Mouse (Mus musculus) hindlimb bud, embryonic 11.5 days (tissue): ENCODE measurements around the gene Rbfox3.

Experiments used
- DNase-seq: peaks from one replicate; pipeline ENCODE4 v3.0.0-alpha.2; 2012; ENCODE audit warnings: low read depth, low spot score; ENCODE audit errors: extremely low spot score

The Rbfox3 gene

DNA sequence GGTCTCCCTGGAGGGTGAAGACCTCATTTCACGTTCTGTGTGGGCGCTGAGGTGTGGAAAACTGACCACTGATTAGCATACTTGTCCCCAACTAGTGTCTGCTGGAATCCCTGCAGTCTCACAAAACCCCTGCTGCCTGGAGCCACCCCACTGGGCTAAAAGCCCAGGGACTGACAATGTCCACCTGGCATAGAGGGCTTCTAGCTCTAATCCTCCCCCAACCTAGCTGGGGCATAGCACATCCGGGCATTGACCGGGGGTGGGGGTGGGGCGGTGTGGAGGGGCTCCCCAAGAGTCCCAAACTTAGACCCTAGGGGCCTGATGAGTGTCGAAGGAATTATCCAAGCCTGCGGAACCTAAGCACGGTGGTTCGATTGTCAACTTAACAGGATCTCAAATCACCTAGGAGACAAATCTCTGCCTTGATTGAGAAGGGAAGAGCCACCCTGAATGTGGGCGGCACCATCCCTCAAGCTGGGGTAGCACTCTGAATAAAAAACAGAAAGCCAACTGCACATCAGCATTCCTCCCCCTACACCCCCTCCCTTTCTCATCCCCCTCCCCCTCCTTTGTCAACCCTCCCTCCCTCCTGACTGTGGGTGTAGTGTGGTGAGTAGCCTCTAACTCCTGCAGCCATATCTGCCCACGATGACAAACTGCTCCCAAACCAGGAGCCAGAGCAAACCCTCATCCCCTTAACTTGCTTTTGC is 29.5 kb downstream of the Rbfox3 start:
- no peak for DNase-seq

DNA sequence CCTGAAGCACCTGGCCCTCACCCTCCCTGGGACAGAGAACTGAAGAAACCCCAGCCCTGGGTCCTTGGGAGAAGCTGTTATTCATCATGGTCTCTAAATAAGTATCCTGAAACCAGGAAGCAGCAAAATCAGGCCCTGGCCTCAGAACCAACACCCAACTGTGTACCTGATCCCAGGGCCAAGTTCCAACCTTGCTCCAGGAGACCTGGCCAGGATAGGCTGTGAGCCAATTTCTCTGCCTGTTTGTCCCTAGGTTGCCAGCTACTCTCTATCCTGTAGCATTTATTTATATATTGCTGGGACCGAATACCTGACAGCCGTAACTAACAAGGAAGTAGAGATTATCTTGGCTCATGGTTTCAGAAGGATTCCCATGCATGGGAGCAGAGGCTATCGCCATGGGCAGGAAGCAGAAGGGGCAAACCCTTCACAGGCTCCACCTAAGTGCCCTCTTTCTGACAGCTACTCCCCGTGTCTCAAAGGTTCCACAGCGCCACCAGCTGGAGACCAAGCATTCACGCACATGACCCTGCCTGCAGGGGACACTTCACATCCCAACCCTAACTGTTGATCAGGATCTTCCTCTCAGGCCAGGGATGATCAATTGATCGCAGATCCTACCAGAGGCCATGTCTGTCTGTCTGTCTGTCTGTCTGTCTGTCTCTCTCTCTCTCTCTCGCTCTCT is 31.8 kb downstream of the Rbfox3 start:
- DNase-seq: no peak

DNA sequence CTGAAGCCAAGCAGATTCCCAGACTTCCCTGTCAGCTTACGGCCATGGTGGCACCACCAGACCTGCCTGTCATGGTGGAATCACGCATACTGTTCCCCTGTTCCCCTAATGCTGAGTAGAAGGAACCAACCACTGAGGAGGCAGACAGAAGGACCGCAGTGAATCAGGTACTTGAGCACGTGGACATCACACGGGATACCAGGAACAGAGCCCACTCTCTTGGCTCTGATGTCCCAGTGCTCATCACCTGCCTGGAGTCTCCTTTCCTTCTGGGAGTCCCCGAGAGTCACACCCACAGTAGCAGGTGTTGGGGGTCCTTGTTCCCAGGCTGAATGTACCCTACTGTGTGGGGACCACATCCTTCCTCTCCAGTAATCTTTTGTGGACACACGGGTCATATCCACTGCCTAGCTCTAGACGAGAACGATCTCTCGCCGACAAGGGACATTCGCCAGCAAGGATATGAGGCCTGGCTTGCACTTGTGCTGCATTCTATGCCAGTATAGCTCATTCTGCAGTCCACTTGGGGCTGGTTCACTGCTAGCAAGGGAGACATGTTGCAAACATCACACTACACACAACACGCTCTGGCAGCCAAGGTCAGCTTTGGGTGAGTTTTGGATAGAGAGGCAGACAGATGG is 32.7 kb downstream of the Rbfox3 start:
- no peak for DNase-seq

DNA sequence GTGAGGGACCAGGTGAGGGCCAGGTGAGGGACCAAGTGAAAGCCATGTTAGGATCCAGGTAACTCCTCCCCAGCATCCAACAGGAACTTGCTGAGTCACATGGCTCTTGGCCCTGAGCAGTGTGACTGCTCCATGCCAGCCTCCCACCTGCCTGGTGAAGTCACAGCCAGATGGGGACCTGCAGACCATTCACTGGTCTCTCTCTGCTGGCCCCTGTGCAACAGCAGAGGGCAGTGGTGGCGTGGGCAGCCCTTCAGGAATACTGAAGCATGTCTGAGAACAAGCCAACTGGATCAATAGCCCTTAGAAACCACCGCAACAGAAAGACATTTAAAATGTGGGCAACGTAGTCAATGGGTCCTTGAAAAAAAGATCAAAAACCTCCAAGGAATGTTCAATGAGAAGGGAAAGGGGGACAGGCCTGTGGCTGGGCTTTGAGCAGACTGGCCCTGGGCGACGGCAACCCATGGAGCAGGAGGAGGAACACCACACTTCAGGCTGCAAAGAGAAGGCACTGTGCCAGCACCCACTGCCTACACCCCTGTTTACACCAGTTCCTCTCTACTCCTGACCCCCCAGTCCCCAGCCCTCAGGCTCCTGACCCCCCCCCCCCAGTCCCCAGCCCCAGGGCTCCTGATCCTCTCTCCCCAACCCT is 36.0 kb downstream of the Rbfox3 start:
- DNase-seq: no peak

DNA sequence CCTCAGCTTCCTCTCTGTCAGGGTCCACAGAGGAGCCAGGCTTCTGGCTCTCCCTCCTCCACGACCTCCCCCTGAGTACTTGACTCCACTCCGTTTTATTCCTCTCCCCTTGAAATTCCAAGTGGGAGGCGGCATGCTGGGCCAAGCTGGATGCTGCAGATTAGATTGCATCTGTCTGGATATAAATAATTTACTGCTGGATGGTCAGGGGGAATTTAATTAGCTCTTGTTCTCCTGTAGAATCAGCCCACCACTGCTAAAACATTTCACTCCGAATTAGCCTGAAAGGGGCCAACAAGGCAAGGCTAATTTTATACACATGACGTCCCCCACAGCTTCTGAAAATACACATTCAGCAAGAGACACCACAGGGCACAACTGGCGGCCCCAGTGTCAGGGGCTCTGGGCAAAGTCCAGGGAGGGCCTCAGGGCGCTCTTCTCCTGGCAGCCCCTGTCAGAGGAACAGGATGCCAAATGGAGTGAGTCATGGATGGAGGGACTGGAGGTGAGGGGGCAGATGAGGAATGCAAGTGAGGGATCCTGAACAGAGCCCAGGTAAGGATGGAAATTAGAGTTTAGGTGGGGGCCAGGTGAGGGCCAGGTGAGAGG is 36.8 kb downstream of the Rbfox3 start:
- no peak for DNase-seq

DNA sequence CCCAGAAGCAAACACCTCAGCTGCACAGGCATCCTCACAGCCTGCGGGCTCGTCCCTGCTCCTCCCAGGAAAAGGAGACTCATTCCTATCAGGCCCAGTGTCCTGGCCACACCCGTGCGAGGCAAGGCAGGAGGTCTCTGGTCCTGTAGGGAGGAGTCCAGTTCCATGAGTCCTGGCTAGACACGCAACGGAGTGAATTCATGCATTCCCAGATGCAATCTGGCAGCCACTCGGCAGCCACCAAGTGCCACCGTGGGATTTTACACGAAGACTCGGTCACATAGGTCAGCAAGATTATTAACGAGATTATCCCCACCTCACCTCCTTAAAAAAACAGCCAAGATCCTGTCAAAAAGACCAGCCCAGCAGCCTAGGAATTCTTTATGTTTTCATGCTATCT is 37.4 kb downstream of the Rbfox3 start:
- DNase-seq: no peak

DNA sequence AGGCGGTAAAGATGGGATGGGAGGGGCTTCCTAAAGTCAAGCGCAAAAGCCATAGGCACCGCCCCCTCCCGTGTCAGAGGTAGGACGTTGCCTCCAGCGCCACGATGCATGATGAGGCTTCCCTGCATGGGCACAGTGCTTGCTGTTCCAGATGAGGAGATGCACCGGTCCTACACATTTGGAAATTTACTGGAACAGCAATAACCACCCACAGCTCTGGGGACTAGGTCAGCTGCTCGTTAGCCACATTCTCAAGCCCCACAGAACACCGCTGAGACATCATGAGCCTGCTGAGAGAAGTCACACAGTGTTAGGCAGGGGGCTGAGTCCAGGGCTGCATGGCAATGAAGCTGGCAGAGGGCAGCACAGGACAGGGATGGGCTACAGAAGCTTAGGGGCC is 39.9 kb downstream of the Rbfox3 start:
- no peak for DNase-seq

DNA sequence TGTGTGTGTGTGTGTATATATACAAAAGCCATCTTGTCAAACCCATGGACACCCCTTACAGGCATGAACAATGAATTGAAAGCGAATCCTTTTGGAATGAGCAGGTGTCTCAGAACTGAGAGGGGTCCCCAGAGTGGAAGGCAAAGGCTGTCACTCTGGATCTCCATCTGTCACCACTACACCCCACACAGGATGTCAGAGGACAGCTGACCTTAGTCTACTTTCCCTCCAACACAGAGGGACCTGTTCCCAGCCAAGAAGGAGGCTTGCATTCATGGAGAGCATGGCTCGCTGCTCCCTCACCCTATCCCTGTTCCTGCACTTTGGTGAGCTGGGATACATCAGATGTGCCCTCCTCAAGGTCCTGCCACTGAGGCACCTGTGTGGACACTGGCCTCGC is 48.0 kb downstream of the Rbfox3 start:
- no peak for DNase-seq

DNA sequence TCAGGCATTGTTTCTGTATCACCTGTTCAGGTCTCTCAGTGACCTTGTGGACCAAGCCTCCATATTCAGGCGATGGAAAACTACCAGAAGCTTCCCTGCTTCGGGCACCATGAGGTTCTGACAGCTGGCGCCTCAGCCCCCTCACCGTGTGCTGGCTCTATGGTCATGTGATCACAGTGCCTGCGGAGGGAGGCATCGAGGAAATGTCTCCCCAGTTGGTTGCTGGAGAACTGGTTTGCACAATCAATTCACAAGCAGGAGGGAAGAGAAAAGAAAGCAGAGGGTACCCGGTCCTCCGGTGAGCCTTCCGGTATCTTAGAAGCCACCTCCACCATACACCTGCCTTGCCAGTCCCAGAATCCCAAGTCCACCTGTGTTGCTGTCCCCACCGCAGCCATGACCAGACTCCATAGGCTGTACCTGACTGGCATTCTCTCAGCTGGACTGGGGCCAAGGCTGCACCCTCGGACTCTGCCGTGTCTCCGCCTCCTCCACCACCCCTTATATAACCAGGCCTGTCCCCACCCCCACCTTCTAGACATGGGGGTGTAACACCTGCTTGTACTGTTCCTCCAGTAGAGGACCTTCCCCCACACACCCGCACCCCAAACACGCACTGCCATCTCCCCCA is 49.5 kb downstream of the Rbfox3 start:
- DNase-seq: no peak

DNA sequence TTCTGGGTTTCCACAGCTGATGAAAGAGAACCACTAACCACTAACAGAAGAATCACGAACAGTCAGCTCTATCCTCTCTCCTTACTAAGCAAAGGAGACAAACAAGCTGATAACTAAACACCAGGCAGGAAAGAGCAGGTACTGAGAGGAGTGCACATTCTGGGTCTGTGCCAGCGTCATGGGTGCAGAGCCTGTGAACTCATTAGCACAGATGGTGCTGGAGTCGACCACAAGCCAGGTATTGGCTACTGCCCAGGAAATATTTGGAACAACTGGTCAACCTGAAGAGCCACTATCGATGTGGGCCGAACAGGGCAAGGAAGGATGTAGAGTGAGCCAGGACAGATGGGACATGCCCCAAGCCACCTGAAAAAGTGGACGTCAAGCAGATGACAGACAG is 50.2 kb downstream of the Rbfox3 start:
- DNase-seq: no peak

DNA sequence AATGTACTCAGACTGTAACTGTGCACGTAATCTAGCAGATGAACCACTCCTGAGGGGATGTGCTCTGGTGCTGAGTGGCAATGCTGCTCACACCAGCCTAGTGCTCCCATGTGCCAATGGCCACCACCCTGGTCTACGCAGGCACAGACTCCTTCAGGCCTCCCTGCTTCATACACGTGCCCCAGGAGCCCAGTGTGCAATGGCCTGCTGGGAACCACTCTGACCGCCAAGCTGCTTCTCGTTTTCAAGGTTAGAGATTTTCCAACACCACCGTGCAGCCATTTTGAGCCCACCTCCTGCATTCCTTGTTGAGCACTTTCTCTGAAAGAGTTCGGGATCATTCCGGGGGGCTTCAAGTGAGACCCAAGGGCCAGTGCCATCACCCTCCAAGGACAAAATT is 50.6 kb downstream of the Rbfox3 start:
- DNase-seq: no peak

DNA sequence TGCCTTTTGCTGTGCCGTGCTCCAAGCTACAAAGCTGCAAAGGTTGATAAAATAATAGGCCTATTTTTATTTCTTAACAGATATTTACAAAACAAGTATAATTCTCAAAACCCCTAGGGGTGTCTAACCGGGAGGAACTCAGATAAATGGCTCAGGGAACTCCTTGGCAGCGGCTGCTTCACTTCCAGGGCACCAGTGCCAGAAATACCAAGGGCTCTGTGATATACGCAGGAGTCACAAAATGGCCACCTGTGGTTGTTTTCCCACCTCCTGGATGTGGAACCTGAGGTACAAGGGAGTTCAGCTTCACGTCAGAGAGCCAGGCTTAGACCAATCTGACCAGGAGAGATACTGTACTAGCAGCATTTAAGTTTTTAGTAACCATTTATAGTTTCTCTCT is 51.6 kb downstream of the Rbfox3 start:
- no peak for DNase-seq

DNA sequence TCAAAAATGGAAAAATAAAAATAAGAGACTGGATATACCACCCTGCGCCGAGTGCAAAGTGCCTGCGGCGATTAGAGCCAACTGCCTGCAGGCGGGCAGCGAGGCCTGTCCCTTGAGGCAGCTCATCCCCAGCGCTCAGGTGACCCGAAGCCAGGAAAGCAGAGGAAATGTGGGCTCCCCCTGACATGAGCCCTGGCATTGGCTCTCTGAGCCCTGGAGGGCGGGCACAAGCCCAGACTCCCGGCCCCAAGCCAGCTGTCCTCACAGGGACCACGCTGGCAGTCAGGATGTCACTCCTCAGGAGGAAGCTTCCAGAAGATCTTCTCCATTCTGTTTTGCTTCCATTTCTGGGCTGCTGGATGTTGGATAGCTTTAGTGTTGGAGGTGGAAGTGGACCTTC is 53.1 kb downstream of the Rbfox3 start:
- DNase-seq: no peak

DNA sequence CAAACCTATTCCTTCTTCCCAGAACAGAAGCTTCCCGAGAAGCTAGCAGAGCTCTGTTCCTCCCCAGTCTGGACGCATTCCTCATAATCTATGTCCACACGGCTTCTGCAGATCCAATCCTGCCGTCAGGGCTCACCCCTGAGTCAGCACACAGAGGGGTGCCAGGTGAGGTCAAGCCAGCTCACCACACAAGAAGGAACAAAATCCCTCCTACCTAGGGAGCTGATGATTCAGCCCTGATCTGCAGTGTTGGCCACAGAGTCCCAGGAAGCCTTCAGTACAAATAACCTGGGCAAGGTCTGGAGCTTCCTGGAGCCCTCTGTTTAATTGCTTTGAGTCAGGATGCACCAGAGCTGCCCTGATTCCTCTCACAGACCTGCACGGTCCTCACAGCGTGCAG is 60.0 kb downstream of the Rbfox3 start:
- no peak for DNase-seq

DNA sequence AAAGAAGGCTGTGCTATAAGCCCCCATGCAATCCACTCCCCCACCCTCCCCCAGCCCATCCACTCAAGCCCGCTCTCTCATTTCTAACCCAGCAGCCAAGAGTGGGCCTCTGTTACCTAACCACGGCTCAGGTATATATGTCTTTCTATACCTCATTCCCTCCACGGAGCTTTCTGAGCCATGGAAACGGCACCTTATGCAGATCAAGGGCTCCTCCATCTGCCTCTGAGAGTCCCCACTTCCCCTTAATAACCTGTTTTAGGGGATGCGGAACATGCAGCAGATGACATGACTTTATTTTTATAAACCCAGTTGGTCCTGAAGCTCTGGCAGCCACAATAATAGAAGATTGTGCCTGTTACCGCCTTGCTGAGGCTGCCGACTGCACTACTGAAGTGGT is 63.4 kb downstream of the Rbfox3 start:
- DNase-seq: no peak

DNA sequence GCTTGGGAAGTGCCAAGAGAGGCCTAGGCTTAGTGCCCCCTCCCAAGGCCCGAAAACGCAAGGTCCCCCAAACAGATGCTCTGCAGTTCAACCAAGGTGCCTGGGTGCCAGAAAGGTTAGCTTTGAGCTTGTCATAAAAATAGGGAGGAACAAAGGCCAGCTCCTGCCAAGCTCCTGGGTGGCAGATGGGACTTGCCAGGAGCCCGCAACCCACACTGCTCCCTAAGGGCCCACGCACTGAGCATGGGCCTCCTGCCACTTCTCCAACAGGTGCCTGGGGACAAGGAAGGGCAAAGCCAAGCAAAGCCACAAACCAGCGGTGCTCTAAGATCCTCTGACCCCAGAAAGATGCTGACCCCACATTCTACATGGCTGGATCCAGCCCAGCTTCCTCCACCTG is 70.4 kb downstream of the Rbfox3 start:
- DNase-seq: no peak

DNA sequence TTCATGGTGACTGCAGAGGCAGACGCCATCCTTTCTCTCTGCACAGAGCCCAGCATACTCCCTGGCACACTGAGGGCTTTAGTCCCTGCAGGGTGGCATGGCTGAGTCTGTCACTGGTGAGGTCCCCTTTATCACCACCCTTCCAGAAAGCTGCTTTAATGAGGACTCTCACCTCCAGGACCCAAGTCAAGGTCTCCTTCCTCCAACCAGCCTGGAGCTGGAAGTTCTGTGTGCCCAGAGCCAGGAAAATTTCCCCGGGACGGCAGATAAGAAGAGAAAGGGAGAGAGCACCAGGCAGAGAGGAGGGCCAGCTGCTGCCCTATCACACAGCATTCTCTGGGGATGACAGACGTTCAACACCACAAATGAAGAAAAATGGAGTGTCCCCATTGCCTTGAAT is 73.2 kb downstream of the Rbfox3 start:
- DNase-seq: no peak

DNA sequence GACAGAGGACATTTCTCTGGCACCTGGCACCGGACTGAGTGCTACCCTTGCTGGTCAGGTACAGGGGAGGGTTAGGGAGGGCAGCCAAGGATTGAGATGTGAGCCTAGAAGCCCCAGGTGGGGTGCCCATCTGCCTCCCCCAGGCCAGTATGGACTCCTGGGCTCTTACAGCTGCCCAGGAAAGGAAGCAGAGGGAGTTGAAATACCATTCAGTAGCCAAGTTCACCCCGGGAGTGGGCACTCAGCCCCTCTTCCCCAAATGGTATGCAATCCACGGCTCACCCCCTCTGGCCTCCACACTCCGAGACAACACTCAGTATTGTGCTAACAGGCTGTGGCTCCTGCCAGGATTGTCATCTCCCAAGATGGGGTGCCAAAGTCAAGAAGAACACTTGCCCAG is 74.5 kb downstream of the Rbfox3 start:
- DNase-seq: no peak

DNA sequence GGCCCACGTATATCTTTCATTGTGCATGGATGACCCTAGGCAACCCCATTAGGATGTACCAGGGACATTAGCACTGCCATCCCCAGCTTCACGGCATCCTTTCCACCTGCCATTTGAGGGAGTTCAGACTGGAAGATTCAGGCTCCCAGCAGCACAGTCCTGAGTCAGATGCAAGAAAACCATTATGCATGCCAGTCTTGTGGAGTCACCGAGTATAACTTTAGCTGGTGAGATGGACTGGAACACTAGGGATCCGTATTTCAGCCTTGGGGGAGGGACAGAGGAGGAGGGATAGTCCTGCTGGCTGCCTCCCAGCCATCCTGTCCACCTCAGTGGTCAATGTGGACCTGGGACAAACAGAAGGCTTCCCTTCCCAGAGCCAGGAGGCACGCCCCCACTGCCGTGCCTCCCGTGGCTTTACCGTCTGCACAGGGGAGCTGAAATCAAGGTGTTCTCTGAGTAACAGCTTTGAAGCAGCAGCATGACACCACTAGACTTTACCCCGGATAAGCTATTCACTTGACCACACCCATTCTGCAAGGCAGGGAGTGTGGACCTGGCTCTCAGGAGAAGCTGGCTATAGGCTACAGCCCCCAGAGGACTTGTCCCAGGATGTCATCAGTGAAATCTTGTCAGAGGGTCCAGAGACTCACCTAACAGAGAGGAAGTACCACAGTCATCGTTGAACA is 78.5 kb downstream of the Rbfox3 start:
- no peak for DNase-seq

DNA sequence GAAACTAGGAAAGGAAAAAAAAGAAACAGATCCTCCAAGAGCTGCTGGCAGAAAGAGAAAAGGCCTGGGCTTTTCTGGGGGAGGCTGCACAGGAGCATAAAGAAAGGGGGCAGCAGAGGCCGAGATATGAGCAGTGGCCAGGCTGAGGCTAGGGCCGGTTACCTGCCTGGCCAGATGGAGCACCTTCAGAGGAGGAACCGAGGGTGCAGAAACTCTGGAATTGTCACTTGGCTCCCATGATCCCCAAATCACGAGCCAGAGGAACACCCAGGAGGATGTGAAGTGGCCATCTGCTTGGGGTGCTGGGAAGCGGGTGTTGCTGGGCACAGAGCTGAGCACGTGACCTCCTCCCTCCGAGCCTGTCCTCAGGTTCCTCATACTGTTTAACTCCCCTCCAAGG is 79.7 kb downstream of the Rbfox3 start:
- no peak for DNase-seq
